Mouse (Mus musculus) heart, adult 18-20 months (tissue): ENCODE data around the gene Acot11. TPM values are rescaled to one million over a fixed set of nuclear protein-coding genes. Genes with fewer than 3 reads are reported as not detected.
"Not testable (repeated sequence)": the region's sequence is repeated elsewhere in the genome, so short reads cannot be mapped to it uniquely, and the experiment has no call there.

Source experiments
- DNase-seq, 2 experiments: peaks; one replicate each; pipeline ENCODE4 v3.0.0; 2021 to 2022; ENCODE audit warnings: mixed read lengths in 1 of 2
- total RNA-seq, 2 experiments: library from RNA; stranded (reverse); gene quantifications; 2 replicates each; pipeline ENCODE4 v1.2.3; 2021

The Acot11 gene
- total RNA-seq, 2 experiments from 2014 or later = 24.2 to 38.0 TPM

- peak; percentile 96 to 97 for DNase-seq
Measured at GRCm38 (mm10) chr4:106778116-106778788, 26.5 kb downstream of the Acot11 start.

- DNase-seq = no peak
Measured at GRCm38 (mm10) chr4:106776998-106777397, 27.8 kb downstream of the Acot11 start.

GRCm38 (mm10) chr4:106775767-106776166, 29.0 kb downstream of the Acot11 start:
- DNase-seq = not testable (repeated sequence)

- no peak for DNase-seq
Measured at GRCm38 (mm10) chr4:106772558-106772957, 32.2 kb downstream of the Acot11 start.

GRCm38 (mm10) chr4:106769306-106769705, 35.5 kb downstream of the Acot11 start:
- DNase-seq = no peak

GRCm38 (mm10) chr4:106764166-106764565, 40.6 kb downstream of the Acot11 start:
- no peak for DNase-seq

GRCm38 (mm10) chr4:106751726-106752125, 53.1 kb downstream of the Acot11 start:
- DNase-seq = no peak

GRCm38 (mm10) chr4:106749699-106750098, 55.1 kb downstream of the Acot11 start:
- peak; percentile 61 for DNase-seq

GRCm38 (mm10) chr4:106747001-106747580, 57.7 kb downstream of the Acot11 start:
- no peak for DNase-seq

- peak; percentile 15 to 16 for DNase-seq
Measured at GRCm38 (mm10) chr4:106745862-106746261, 58.9 kb downstream of the Acot11 start.

GRCm38 (mm10) chr4:106737904-106738303, 66.9 kb downstream of the Acot11 start:
- no peak for DNase-seq

- not testable (repeated sequence) for DNase-seq
Measured at GRCm38 (mm10) chr4:106736884-106737283, 67.9 kb downstream of the Acot11 start.

- no peak for DNase-seq
Measured at GRCm38 (mm10) chr4:106733636-106734035, 71.2 kb downstream of the Acot11 start, which contains the start of gene Fam151a. Gene Fam151a (plus strand): TSS chr4:106733889.

- DNase-seq = no peak
Measured at GRCm38 (mm10) chr4:106730814-106731213, 74.0 kb downstream of the Acot11 start, which contains the start of gene Mroh7. Gene Mroh7 (minus strand): TSS chr4:106730925.

- DNase-seq = peak in 1 of 2 experiments; percentile 19
Measured at GRCm38 (mm10) chr4:106720631-106721030, 84.2 kb downstream of the Acot11 start.

GRCm38 (mm10) chr4:106713622-106714021, 91.2 kb downstream of the Acot11 start:
- DNase-seq = no peak

- peak; percentile 53 to 87 for DNase-seq
Measured at GRCm38 (mm10) chr4:106708408-106708807, 96.4 kb downstream of the Acot11 start.

- DNase-seq = no peak
Measured at GRCm38 (mm10) chr4:106707957-106708356, 96.8 kb downstream of the Acot11 start.

- DNase-seq = no peak
Measured at GRCm38 (mm10) chr4:106705096-106705665, 99.6 kb downstream of the Acot11 start.

GRCm38 (mm10) chr4:106704416-106704815, 100.4 kb downstream of the Acot11 start:
- DNase-seq = no peak

- DNase-seq = no peak
Measured at GRCm38 (mm10) chr4:106703956-106704355, 100.8 kb downstream of the Acot11 start.

- no peak for DNase-seq
Measured at GRCm38 (mm10) chr4:106700798-106701197, 104.0 kb downstream of the Acot11 start.

GRCm38 (mm10) chr4:106699989-106700388, 104.8 kb downstream of the Acot11 start:
- DNase-seq = no peak
